Mouse (Mus musculus) megakaryocyte, embryonic 14.5 days (primary cell): ENCODE results near the gene Cxcl10.
"Not testable (repeated sequence)": the region's sequence is repeated elsewhere in the genome, so short reads cannot be mapped to it uniquely, and the experiment has no call there.

Experiments
- FLI1 ChIP-seq: IDR thresholded peaks from 2 replicates; pipeline ENCODE4 v1.6.1; 2012; ENCODE audit warnings: low read length, inconsistent platforms, mixed read lengths
- GATA1 ChIP-seq: IDR thresholded peaks from 3 replicates; pipeline ENCODE4 v1.6.1; 2012; ENCODE audit warnings: mixed read lengths, low read length, inconsistent platforms, borderline replicate concordance

DNA sequence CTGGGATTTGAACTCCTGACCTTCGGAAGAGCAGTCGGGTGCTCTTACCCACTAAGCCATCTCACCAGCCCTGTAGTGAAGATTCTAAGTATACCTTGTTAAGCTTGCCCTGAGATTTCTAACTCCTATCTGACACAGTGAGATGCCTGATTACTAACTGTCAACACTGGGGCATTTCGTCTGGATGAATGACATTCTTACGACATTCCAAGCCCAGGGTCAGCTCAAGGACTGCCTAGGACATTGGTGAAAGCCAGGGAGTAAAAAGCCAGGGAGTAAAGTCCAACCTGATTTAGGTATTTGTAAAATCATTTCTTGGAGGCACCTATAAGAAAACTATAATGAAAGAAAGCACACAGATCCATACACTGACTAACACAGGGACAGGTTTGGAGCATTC, 4.0 kb upstream of the Cxcl10 start:
- not testable (repeated sequence) for TF ChIP-seq GATA1, FLI1
